Mouse (Mus musculus): ENCODE results near the gene Shank2. TPM values are rescaled to one million over a fixed set of nuclear protein-coding genes. Genes with fewer than 3 reads are reported as not detected.

Gene Shank2
- polyA plus RNA-seq, 1 experiment from 2014 or later, result 0.76 TPM

DNA sequence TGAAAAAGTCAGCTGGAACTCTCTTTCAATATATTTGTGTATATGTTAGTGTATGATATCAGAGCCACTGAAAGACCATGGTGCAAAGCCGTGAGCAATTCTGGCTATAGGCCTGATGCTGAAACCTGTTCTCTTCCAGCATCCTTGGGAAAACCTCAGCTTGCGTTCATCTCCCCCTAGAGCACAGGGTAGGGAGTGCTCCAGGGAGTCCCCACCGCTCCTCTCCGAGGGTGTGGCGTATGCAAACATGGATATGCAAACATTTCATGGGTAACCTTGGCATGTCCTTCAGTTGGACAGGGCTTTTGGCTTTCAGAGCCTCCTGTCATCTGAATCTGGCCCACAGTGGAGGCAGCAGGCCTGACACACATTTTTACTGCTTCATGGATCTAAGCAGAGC, 412.9 kb downstream of the Shank2 start:
- no peaks in the 10 kb centered on the region for H3K4me1 ChIP-seq (ENCODE audit: insufficient read depth, low read depth, low read length)
- H3K9ac ChIP-seq (replicated peaks; ENCODE audit: low read depth), result no peak overlapping the region
- no peaks in the 10 kb centered on the region for H3K27me3 ChIP-seq (replicated peaks; ENCODE audit: insufficient read depth, low read length)
- 55% methylated on average over 5 of the region's 5 CpGs for WGBS
- no peaks in the 10 kb centered on the region for H3K36me3 ChIP-seq (ENCODE audit: insufficient read depth, low read length)
- H3K27ac ChIP-seq (ENCODE audit: low read length), result no peak overlapping the region
- H3K4me3 ChIP-seq (ENCODE audit: low read depth, low read length), result no peak overlapping the region
- DNase-seq (ENCODE audit: low spot score) (no peak), ATAC-seq (peak; percentile 19; the same call in 1 of the 2 replicates)
- H3K9me3 ChIP-seq (ENCODE audit: low read length), result no peaks in the 10 kb centered on the region
- no peak overlapping the region for H3K4me2 ChIP-seq (replicated peaks; ENCODE audit: low read depth, low read length)
- TF ChIP-seq EP300 (IDR thresholded peaks at IDR 0.05), result no peak
- peak; percentile 39 for TF ChIP-seq CTCF (IDR thresholded peaks at IDR 0.05)

DNA sequence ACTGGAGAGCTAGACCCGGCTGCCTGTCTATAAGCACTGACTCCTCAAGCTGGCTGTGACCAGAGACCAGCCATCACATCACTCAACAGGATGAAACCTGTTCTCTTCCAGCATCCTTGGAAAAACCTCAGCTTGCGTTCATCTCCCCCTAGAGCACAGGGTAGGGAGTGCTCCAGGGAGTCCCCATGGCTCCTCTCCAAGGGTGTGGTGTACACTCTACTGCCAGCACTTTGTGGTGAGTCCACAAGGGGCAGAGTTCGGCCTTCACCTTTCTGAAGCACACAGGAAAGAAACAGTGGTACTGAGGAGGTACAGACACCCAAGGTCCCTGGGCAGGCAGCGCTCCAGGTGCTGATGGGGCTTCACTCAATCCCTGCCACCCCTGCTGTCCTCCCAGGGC, 414.1 kb downstream of the Shank2 start:
- Histone ChIP-seq H3K4me2 (replicated peaks; ENCODE audit: low read depth, low read length) (no peak overlapping the region), H3K27ac (ENCODE audit: low read length) (no peak overlapping the region), H3K27me3 (replicated peaks; ENCODE audit: insufficient read depth, low read length) (no peaks in the 10 kb centered on the region), H3K9me3 (ENCODE audit: low read length) (no peaks in the 10 kb centered on the region), H3K9ac (replicated peaks; ENCODE audit: low read depth) (no peak overlapping the region), H3K4me1 (ENCODE audit: insufficient read depth, low read depth, low read length) (no peaks in the 10 kb centered on the region), H3K36me3 (ENCODE audit: insufficient read depth, low read length) (no peaks in the 10 kb centered on the region), H3K4me3 (ENCODE audit: low read depth, low read length) (no peak overlapping the region)
- TF ChIP-seq CTCF (IDR thresholded peaks at IDR 0.05) (peak; percentile 54), EP300 (IDR thresholded peaks at IDR 0.05) (no peak)
- WGBS, result 58% methylated on average over 4 of the region's 4 CpGs
- ATAC-seq, result peak; percentile 32
- DNase-seq (ENCODE audit: low spot score), result peak; percentile 56

DNA sequence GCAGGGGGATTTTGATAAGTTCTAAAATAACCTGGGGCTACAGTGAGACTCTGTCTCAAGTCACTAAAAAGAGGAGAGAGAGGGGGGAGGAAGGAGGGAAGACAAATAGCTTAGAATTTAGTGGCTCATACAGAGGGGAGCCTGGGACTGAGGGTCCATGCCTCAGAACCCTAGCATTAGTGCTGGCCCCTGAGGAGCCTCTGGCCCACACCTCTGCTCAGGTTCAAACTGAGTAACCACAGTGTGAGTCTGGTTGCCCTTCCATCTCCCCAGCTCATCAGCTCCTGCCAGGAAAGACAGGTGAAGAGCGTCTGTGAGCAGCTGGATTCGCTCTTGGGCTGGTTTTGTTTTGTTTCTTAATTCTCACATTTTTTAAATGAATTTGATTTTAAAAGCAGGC, 415.5 kb downstream of the Shank2 start:
- Histone ChIP-seq H3K9ac (replicated peaks; ENCODE audit: low read depth) (no peak overlapping the region), H3K9me3 (ENCODE audit: low read length) (no peaks in the 10 kb centered on the region), H3K4me1 (ENCODE audit: insufficient read depth, low read depth, low read length) (no peaks in the 10 kb centered on the region), H3K36me3 (ENCODE audit: insufficient read depth, low read length) (no peaks in the 10 kb centered on the region), H3K4me2 (replicated peaks; ENCODE audit: low read depth, low read length) (no peak overlapping the region), H3K27ac (ENCODE audit: low read length) (no peak overlapping the region), H3K4me3 (ENCODE audit: low read depth, low read length) (no peak overlapping the region), H3K27me3 (replicated peaks; ENCODE audit: insufficient read depth, low read length) (no peaks in the 10 kb centered on the region)
- 45% methylated on average over 2 of the region's 2 CpGs for WGBS
- TF ChIP-seq EP300 (IDR thresholded peaks at IDR 0.05) (no peak), CTCF (IDR thresholded peaks at IDR 0.05) (no peak)
- ATAC-seq (no peak), DNase-seq (ENCODE audit: low spot score) (no peak)

DNA sequence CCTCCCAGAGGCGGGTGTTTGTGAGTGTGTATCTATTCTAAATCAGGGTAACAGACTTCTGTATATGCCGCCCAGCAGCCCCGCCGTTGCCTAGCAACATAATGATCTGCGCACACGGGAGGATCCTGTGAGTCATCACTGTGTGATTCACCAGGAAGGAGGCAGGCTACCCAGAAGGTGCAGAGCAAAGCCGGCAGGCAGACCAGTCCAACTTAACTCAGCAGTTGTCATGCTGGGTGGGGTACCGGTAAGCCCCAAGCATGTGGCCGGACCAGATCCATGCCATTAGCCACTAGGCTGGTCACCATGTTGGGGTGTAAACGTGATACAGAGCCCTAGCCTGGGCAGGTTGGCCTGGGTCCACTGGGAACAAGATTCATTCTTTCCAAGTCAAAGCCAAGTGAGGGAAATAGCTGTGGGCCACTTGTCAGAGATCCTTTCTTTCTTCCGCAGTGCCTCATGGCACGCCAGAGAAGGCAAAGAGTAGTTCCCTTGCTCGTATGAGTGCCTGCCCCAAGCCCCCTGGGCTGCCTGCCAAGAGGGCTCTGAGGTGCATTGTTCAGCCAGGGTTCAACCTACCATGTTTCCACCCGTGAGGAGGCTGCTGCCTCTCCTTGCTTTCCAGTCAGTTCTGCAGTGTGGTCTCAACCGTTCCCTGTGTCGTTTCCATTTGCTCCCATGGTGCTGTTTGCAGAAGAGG, 416.1 kb downstream of the Shank2 start:
- Histone ChIP-seq H3K4me2 (replicated peaks; ENCODE audit: low read depth, low read length) (no peak overlapping the region), H3K9me3 (ENCODE audit: low read length) (no peaks in the 10 kb centered on the region), H3K27ac (ENCODE audit: low read length) (no peak overlapping the region), H3K36me3 (ENCODE audit: insufficient read depth, low read length) (no peaks in the 10 kb centered on the region), H3K4me1 (ENCODE audit: insufficient read depth, low read depth, low read length) (no peaks in the 10 kb centered on the region), H3K9ac (replicated peaks; ENCODE audit: low read depth) (no peak overlapping the region), H3K4me3 (ENCODE audit: low read depth, low read length) (no peak overlapping the region), H3K27me3 (replicated peaks; ENCODE audit: insufficient read depth, low read length) (no peaks in the 10 kb centered on the region)
- TF ChIP-seq EP300 (IDR thresholded peaks at IDR 0.05) (no peak), CTCF (IDR thresholded peaks at IDR 0.05) (no peak)
- WGBS, result 24% methylated on average over 16 of the region's 16 CpGs
- DNase-seq (ENCODE audit: low spot score), result peak; percentile 74
- peak; percentile 76 for ATAC-seq

DNA sequence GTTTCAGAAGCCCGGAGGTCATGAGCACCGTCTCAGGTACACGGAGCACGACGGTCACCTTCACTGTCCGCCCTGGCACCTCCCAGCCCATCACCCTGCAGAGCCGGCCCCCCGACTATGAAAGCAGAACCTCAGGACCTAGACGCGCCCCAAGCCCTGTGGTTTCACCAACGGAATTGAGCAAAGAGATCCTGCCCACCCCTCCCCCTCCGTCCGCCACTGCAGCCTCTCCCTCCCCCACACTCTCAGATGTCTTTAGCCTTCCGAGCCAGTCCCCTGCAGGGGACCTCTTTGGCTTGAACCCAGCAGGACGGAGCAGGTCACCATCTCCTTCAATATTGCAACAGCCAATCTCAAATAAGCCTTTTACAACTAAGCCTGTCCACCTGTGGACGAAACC, 418.8 kb downstream of the Shank2 start:
- Histone ChIP-seq H3K4me2 (replicated peaks; ENCODE audit: low read depth, low read length) (no peak overlapping the region), H3K4me3 (ENCODE audit: low read depth, low read length) (no peak overlapping the region), H3K27ac (ENCODE audit: low read length) (no peak overlapping the region), H3K9ac (replicated peaks; ENCODE audit: low read depth) (no peak overlapping the region), H3K9me3 (ENCODE audit: low read length) (no peaks in the 10 kb centered on the region), H3K36me3 (ENCODE audit: insufficient read depth, low read length) (no peaks in the 10 kb centered on the region), H3K4me1 (ENCODE audit: insufficient read depth, low read depth, low read length) (no peaks in the 10 kb centered on the region), H3K27me3 (replicated peaks; ENCODE audit: insufficient read depth, low read length) (no peaks in the 10 kb centered on the region)
- ATAC-seq, result no peak
- no peak for DNase-seq (ENCODE audit: low spot score)
- WGBS, result 19% methylated on average over 16 of the region's 16 CpGs
- TF ChIP-seq EP300 (IDR thresholded peaks at IDR 0.05), result no peak
- no peak for TF ChIP-seq CTCF (IDR thresholded peaks at IDR 0.05)

DNA sequence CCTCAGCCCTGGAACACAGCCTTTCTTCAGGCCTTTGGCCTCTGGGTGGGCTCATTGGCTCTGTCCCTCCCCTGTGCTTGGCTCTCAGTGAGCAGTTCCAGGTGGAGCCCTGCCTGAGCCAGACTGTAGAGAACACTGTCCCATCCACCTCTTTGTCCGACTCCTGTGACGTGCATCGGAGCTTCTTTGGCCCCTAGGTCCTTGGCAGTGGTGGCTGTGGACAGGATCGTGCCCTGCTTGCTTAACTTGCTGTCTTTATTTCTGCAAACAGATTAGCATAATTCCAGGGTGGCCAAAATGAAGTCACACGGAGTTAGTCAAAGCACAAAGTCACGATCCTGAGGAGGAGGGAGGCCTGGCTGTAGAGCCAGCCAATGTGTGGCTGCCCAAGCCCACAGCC, 419.8 kb downstream of the Shank2 start:
- no peak overlapping the region for H3K27ac ChIP-seq (ENCODE audit: low read length)
- 73% methylated on average over 6 of the region's 6 CpGs for WGBS
- no peak overlapping the region for H3K4me2 ChIP-seq (replicated peaks; ENCODE audit: low read depth, low read length)
- H3K4me3 ChIP-seq (ENCODE audit: low read depth, low read length), result no peak overlapping the region
- no peak for ATAC-seq
- no peaks in the 10 kb centered on the region for H3K9me3 ChIP-seq (ENCODE audit: low read length)
- no peaks in the 10 kb centered on the region for H3K36me3 ChIP-seq (ENCODE audit: insufficient read depth, low read length)
- no peak overlapping the region for H3K9ac ChIP-seq (replicated peaks; ENCODE audit: low read depth)
- no peaks in the 10 kb centered on the region for H3K4me1 ChIP-seq (ENCODE audit: insufficient read depth, low read depth, low read length)
- DNase-seq (ENCODE audit: low spot score), result no peak
- TF ChIP-seq EP300 (IDR thresholded peaks at IDR 0.05) (no peak), CTCF (IDR thresholded peaks at IDR 0.05) (no peak)
- H3K27me3 ChIP-seq (replicated peaks; ENCODE audit: insufficient read depth, low read length), result no peaks in the 10 kb centered on the region

Measured in lung, postnatal 0 days (tissue).